Mouse (Mus musculus): ENCODE measurements around the gene 1700088E04Rik.
A peak's percentile ranks its signal among the peaks of the same experiment; 100 is the strongest.

The 1700088E04Rik gene

GRCm38 (mm10) chr15:79101531-79101930, 39.5 kb downstream of the 1700088E04Rik start:
- no peak for DNase-seq (ENCODE audit: extremely low read depth, insufficient read length, low spot score)

GRCm38 (mm10) chr15:79100391-79100790, 40.7 kb downstream of the 1700088E04Rik start:
- no peak for DNase-seq (ENCODE audit: extremely low read depth, insufficient read length, low spot score)

- DNase-seq (ENCODE audit: extremely low read depth, insufficient read length, low spot score), result no peak
Observed at GRCm38 (mm10) chr15:79099456-79099855, 41.6 kb downstream of the 1700088E04Rik start.

- DNase-seq (ENCODE audit: extremely low read depth, insufficient read length, low spot score), result no peak
Observed at GRCm38 (mm10) chr15:79098868-79099267, 42.2 kb downstream of the 1700088E04Rik start.

GRCm38 (mm10) chr15:79098220-79098619, 42.8 kb downstream of the 1700088E04Rik start:
- no peak for DNase-seq (ENCODE audit: extremely low read depth, insufficient read length, low spot score)

- DNase-seq (ENCODE audit: extremely low read depth, insufficient read length, low spot score), result peak; percentile 53
Observed at GRCm38 (mm10) chr15:79097611-79098025, 43.4 kb downstream of the 1700088E04Rik start.

GRCm38 (mm10) chr15:79097135-79097534, 43.9 kb downstream of the 1700088E04Rik start:
- no peak for DNase-seq (ENCODE audit: extremely low read depth, insufficient read length, low spot score)

GRCm38 (mm10) chr15:79096556-79096955, 44.5 kb downstream of the 1700088E04Rik start:
- DNase-seq (ENCODE audit: extremely low read depth, insufficient read length, low spot score), result no peak

- DNase-seq (ENCODE audit: extremely low read depth, insufficient read length, low spot score), result no peak
Observed at GRCm38 (mm10) chr15:79095483-79095882, 45.6 kb downstream of the 1700088E04Rik start.

- no peak for DNase-seq (ENCODE audit: extremely low read depth, insufficient read length, low spot score)
Observed at GRCm38 (mm10) chr15:79093083-79093839, 47.8 kb downstream of the 1700088E04Rik start.

- no peak for DNase-seq (ENCODE audit: extremely low read depth, insufficient read length, low spot score)
Observed at GRCm38 (mm10) chr15:79092284-79092683, 48.8 kb downstream of the 1700088E04Rik start.

- DNase-seq (ENCODE audit: extremely low read depth, insufficient read length, low spot score), result no peak
Observed at GRCm38 (mm10) chr15:79079567-79079966, 61.5 kb downstream of the 1700088E04Rik start.

Measured in 3134 (cell line).